Comparison of ENCODE assay signal across 19 mouse cellular contexts in the genomic region with DNA sequence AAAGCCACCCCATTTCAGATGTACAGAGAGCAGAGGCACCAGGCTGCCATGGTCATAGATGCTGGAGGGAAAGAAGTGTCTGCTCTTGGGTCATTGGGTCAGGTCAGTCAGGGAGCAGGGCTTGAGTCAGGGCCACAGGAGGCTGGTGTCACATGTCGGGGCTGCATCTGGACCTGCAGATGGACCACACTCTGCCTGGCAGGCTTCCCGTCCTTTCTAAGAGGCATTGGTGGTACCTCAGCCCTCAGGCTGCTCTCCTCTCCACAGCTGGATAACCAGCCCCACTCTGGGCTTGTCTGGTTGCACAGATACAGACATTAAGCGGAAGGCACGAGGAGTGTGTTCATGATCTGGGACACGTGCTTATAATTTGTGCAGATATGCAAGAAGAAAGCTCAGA.
A peak's percentile ranks its signal among the peaks of the same experiment; 100 is the strongest.
DNase-seq lines count a peak whose midpoint lies in the region; ATAC-seq and TF ChIP-seq lines count a peak whose summit lies in the region.
"Had no signal": no experiment of that assay in that cellular context is flagged by ENCODE, and none has a peak within 500 bp of the region (broad histone marks: within the 10 kb centered on the region; RNA-seq: fewer than 3 reads in every experiment).

No protein-coding gene starts in this region.

- H3K27ac ChIP-seq in cerebellum, adult 2 months (ENCODE audit: insufficient read depth, low read length) = no peak overlapping the region
- H3K27ac ChIP-seq in intestine, embryonic 15.5 days = peak overlapping the region; percentile 1; the same call in 1 of the 2 replicates
- no peak overlapping the region; the same call in 1 of the 2 replicates for H3K27ac ChIP-seq in intestine, embryonic 16.5 days (ENCODE audit: low read length)
- H3K27ac ChIP-seq in liver, postnatal 0 days (ENCODE audit: low read depth) = no peak overlapping the region
- peak overlapping the region; percentile 88 for H3K27ac ChIP-seq in embryonic facial prominence, embryonic 15.5 days (replicated peaks)
- H3K27ac ChIP-seq: embryonic facial prominence, embryonic 12.5 days; forebrain, embryonic 15.5 days; heart, adult 2 months; liver, embryonic 13.5 days had no signal

- 0 out of 2 replicates have a peak overlapping the region, but pooled peaks have one; percentile 11 for H3K9ac ChIP-seq in intestine, embryonic 15.5 days
- no peak overlapping the region for H3K9ac ChIP-seq in intestine, embryonic 16.5 days (ENCODE audit: low read depth, low read length)
- no peak overlapping the region for H3K9ac ChIP-seq in liver, postnatal 0 days (replicated peaks)
- H3K9ac ChIP-seq in embryonic facial prominence, embryonic 15.5 days = no peak overlapping the region
- H3K9ac ChIP-seq: embryonic facial prominence, embryonic 12.5 days; forebrain, embryonic 15.5 days; liver, embryonic 13.5 days had no signal

- no peak for ATAC-seq in intestine, embryonic 15.5 days
- ATAC-seq in intestine, embryonic 16.5 days = no peak
- ATAC-seq in liver, postnatal 0 days = peak; percentile 23; the same call in 1 of the 2 replicates
- no peak for ATAC-seq in embryonic facial prominence, embryonic 15.5 days (ENCODE audit: insufficient number of reproducible peaks, low FRiP score, low TSS enrichment, low read depth)
- ATAC-seq: forebrain, embryonic 15.5 days; intestine, postnatal 0 days; lung, postnatal 0 days; Patski had no signal

- no peak for TF ChIP-seq CTCF in cerebellum, adult 2 months (IDR thresholded peaks at IDR 0.05; ENCODE audit: borderline replicate concordance, insufficient read depth, low read depth, low read length)
- no peak for TF ChIP-seq CTCF in liver, postnatal 0 days (IDR thresholded peaks at IDR 0.05; ENCODE audit: low read depth)

- no peaks in the 10 kb centered on the region for H3K27me3 ChIP-seq in cerebellum, adult 2 months (ENCODE audit: control insufficient read depth, insufficient read depth, low read length)
- no peaks in the 10 kb centered on the region for H3K27me3 ChIP-seq in intestine, embryonic 15.5 days (replicated peaks)
- H3K27me3 ChIP-seq in intestine, embryonic 16.5 days (replicated peaks; ENCODE audit: control insufficient read depth, insufficient read depth, low read length) = no peaks in the 10 kb centered on the region
- H3K27me3 ChIP-seq in liver, postnatal 0 days (ENCODE audit: insufficient read depth, low read length) = no peaks in the 10 kb centered on the region
- no peaks in the 10 kb centered on the region for H3K27me3 ChIP-seq in embryonic facial prominence, embryonic 15.5 days
- H3K27me3 ChIP-seq: embryonic facial prominence, embryonic 12.5 days; forebrain, embryonic 15.5 days; liver, embryonic 13.5 days; Patski had no signal

- peaks cover 59% of the 10 kb centered on the region for H3K4me1 ChIP-seq in cerebellum, adult 2 months (ENCODE audit: control insufficient read depth, insufficient read depth, low read length)
- H3K4me1 ChIP-seq in intestine, embryonic 15.5 days (replicated peaks) = peaks cover 60% of the 10 kb centered on the region
- peaks cover 63% of the 10 kb centered on the region for H3K4me1 ChIP-seq in intestine, embryonic 16.5 days (ENCODE audit: control insufficient read depth, insufficient read depth, low read length)
- peaks cover 15% of the 10 kb centered on the region for H3K4me1 ChIP-seq in liver, postnatal 0 days (ENCODE audit: insufficient read depth)
- H3K4me1 ChIP-seq in embryonic facial prominence, embryonic 15.5 days = peaks cover 87% of the 10 kb centered on the region

- H3K9me3 ChIP-seq in intestine, embryonic 15.5 days = no peaks in the 10 kb centered on the region
- no peaks in the 10 kb centered on the region for H3K9me3 ChIP-seq in intestine, embryonic 16.5 days (ENCODE audit: control insufficient read depth, low read length)
- H3K9me3 ChIP-seq in liver, postnatal 0 days (ENCODE audit: low read length) = no peaks in the 10 kb centered on the region
- no peaks in the 10 kb centered on the region for H3K9me3 ChIP-seq in embryonic facial prominence, embryonic 15.5 days (replicated peaks)
- H3K9me3 ChIP-seq: embryonic facial prominence, embryonic 12.5 days; forebrain, embryonic 15.5 days; liver, embryonic 13.5 days had no signal

- TF ChIP-seq EP300 in liver, postnatal 0 days (IDR thresholded peaks at IDR 0.05; ENCODE audit: low read depth) = no peak

- no peak for TF ChIP-seq POLR2A in cerebellum, adult 2 months (IDR thresholded peaks at IDR 0.05; ENCODE audit: borderline replicate concordance, insufficient read depth, low read length)

- H3K4me3 ChIP-seq in cerebellum, adult 2 months (replicated peaks; ENCODE audit: insufficient read depth, low read depth, low read length) = no peak overlapping the region
- H3K4me3 ChIP-seq in intestine, embryonic 15.5 days (replicated peaks) = no peak overlapping the region
- no peak overlapping the region for H3K4me3 ChIP-seq in intestine, embryonic 16.5 days (ENCODE audit: low read length)
- H3K4me3 ChIP-seq in liver, postnatal 0 days (ENCODE audit: low read depth, low read length) = no peak overlapping the region
- no peak overlapping the region for H3K4me3 ChIP-seq in embryonic facial prominence, embryonic 15.5 days (replicated peaks)
- H3K4me3 ChIP-seq: embryonic facial prominence, embryonic 12.5 days; forebrain, embryonic 15.5 days; heart, adult 2 months; liver, embryonic 13.5 days had no signal

- no peak overlapping the region for H3K4me2 ChIP-seq in intestine, embryonic 15.5 days (replicated peaks)
- H3K4me2 ChIP-seq in intestine, embryonic 16.5 days (ENCODE audit: low read depth, low read length) = no peak overlapping the region
- no peak overlapping the region for H3K4me2 ChIP-seq in liver, postnatal 0 days (ENCODE audit: low read depth, low read length)
- H3K4me2 ChIP-seq in embryonic facial prominence, embryonic 15.5 days (replicated peaks) = no peak overlapping the region
- H3K4me2 ChIP-seq: embryonic facial prominence, embryonic 12.5 days; forebrain, embryonic 15.5 days; liver, embryonic 13.5 days; midbrain, embryonic 11.5 days had no signal

- no peaks in the 10 kb centered on the region for H3K36me3 ChIP-seq in intestine, embryonic 15.5 days
- H3K36me3 ChIP-seq in intestine, embryonic 16.5 days (ENCODE audit: control insufficient read depth, insufficient read depth, low read length) = no peaks in the 10 kb centered on the region
- H3K36me3 ChIP-seq in liver, postnatal 0 days (replicated peaks; ENCODE audit: insufficient read depth, low read length) = no peaks in the 10 kb centered on the region
- H3K36me3 ChIP-seq in embryonic facial prominence, embryonic 15.5 days = no peaks in the 10 kb centered on the region
- H3K36me3 ChIP-seq: embryonic facial prominence, embryonic 12.5 days; forebrain, embryonic 15.5 days; liver, embryonic 13.5 days had no signal

- DNase-seq in cerebellum, postnatal 14 days = peak; percentile 41 to 42
- DNase-seq in cerebellum, adult 2 months = no peak
- DNase-seq in liver, postnatal 0 days = no peak
- DNase-seq in liver = no peak
- DNase-seq in frontal cortex, postnatal 36 days (ENCODE audit: low spot score in 2 of 2) = no peak
- DNase-seq: gastrocnemius, postnatal 10 days; heart, postnatal 36 days; liver, embryonic 13.5 days; right cerebral cortex, adult 18-20 months had no signal

- 79% methylated on average over 5 of the region's 5 CpGs for WGBS in cerebellum, adult 2 months
- 80% methylated on average over 5 of the region's 5 CpGs for WGBS in intestine, embryonic 15.5 days
- 77% methylated on average over 5 of the region's 5 CpGs for WGBS in intestine, embryonic 16.5 days
- WGBS in liver, postnatal 0 days (ENCODE audit: insufficient replicate concordance) = 68% methylated on average over 5 of the region's 5 CpGs
- WGBS in embryonic facial prominence, embryonic 15.5 days = 45% methylated on average over 5 of the region's 5 CpGs

Comparison
In these comparisons a context has a peak if more than half of its experiments do, and no peak if none do; other contexts are left out.
1. DNase-seq: peak in cerebellum, postnatal 14 days (2 of 2); none in cerebellum, adult 2 months (0 of 2), liver, postnatal 0 days (single experiment), liver (single experiment) and frontal cortex, postnatal 36 days (0 of 2).
2. H3K27ac ChIP-seq: peak in intestine, embryonic 15.5 days (single experiment) and embryonic facial prominence, embryonic 15.5 days (single experiment); none in cerebellum, adult 2 months (single experiment), intestine, embryonic 16.5 days (single experiment) and liver, postnatal 0 days (single experiment).